Mouse (Mus musculus) layer of hippocampus, adult 6 months (tissue): Measurements from ENCODE around the gene Orc6. TPM values are rescaled to one million over a fixed set of nuclear protein-coding genes. Genes with fewer than 3 reads are reported as not detected.

Experiments
- long read RNA-seq, 2 experiments: library from polyadenylated mRNA; unstranded; transcript quantifications; one replicate each; pipeline ENCODE4 v2.0.0; 2019 to 2020
- polyA plus RNA-seq: library from polyadenylated mRNA; unstranded; fragments of <200 nt; fragmentation: Nextera tagmentation; gene quantifications from 2 replicates; pipeline ENCODE4 v1.2.3, GENCODE M21; 2021

The Orc6 gene
- polyA plus RNA-seq, result 42.6 and 42.8 TPM in 2 replicates
- long read RNA-seq, experiment 1, transcript Orc6-201 (7 exons, 1,287 nt), result major isoform, 13 of 42 reads
- long read RNA-seq, experiment 1, transcript Orc6-202 (6 exons, 1,466 nt), result minor isoform, 7 of 42 reads
- long read RNA-seq, experiment 1, partial matches to known transcripts, result 17 of 42 reads
- long read RNA-seq, experiment 1, other reads (novel, unspliced or antisense), result 4 of 42 reads
- long read RNA-seq, experiment 2, transcript Orc6-201 (7 exons, 1,287 nt), result major isoform, 53 of 61 reads
- long read RNA-seq, experiment 2, partial matches to known transcripts, result 0 of 61 reads
- long read RNA-seq, experiment 2, other reads (novel, unspliced or antisense), result 4 of 61 reads

DNA sequence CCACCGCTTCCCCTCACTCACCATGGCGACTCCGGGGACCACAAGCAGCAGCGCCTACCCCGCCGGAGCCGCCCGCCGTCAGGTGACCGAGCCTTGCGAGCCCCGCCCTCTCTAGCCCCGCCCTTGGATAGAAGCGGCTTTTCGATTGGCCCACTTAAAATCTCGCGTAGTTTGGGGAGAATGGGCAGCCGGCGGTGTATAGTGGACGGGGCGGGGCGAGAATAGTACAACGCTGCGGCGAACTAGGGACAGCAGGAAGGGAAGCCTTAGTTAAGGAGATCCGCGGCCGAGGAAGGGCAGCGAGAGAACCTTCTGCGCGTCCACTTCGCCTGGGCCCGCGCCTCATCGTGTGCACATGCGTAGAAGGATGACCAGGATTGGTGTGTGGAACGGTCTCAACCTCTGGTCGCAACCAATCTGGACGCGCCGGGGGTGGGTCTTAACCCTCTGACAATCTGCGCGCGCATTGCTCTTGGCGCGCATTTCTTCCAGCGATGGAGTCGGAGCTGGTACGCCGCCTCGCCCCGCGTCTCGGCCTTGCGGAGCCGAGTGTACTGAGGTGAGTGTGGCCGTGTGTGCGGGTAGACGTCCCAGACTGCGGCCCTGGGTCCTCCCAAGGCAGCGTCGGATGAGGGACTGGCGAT lies at the start of gene Orc6, which contains the start of gene Vps35:
Gene Orc6, plus strand, starts transcription at position 199 of the 644 bp plus-strand sequence.
Gene Vps35, minus strand, starts transcription at position 369 of the 644 bp plus-strand sequence.

Other genes with a start within 250 kb of the Orc6 start
- gene Fbxw9, start 239.6 kb upstream of the Orc6 start, polyA plus RNA-seq, result 13.4 and 14.1 TPM in 2 replicates
- not detected in 2 replicates for gene Gm5741, start 231.7 kb upstream of the Orc6 start, polyA plus RNA-seq
- 63.7 and 73.4 TPM in 2 replicates for gene Dhps, start 227.9 kb upstream of the Orc6 start, polyA plus RNA-seq
- gene Wdr83os, start 218.9 kb upstream of the Orc6 start, polyA plus RNA-seq, result 140 and 142 TPM in 2 replicates
- gene Wdr83, start 218.3 kb upstream of the Orc6 start, polyA plus RNA-seq, result 35.6 and 36.8 TPM in 2 replicates
- gene Man2b1, start 216.4 kb upstream of the Orc6 start, polyA plus RNA-seq, result 20.7 and 26.6 TPM in 2 replicates
- gene Zfp791, start 176.5 kb upstream of the Orc6 start, polyA plus RNA-seq, result 1.4 and 1.6 TPM in 2 replicates
- not detected in 2 replicates for gene Cks1brt, start 147.7 kb upstream of the Orc6 start, polyA plus RNA-seq
- not detected in 2 replicates for gene Olfr371, start 73.6 kb upstream of the Orc6 start, polyA plus RNA-seq
- gene Vps35, start 170 bp downstream of the Orc6 start, polyA plus RNA-seq, result 80.4 and 83.7 TPM in 2 replicates
- 0.92 and 1.3 TPM in 2 replicates for gene Mylk3, start 86.7 kb downstream of the Orc6 start, polyA plus RNA-seq
- gene 4921524J17Rik, start 133.2 kb downstream of the Orc6 start, polyA plus RNA-seq, result 25.2 and 31.6 TPM in 2 replicates
- 24.2 and 25.2 TPM in 2 replicates for gene Gpt2, start 192.9 kb downstream of the Orc6 start, polyA plus RNA-seq